Mouse (Mus musculus): Measurements from ENCODE around the gene Sh2d3c. TPM values are rescaled to one million over a fixed set of nuclear protein-coding genes. Genes with fewer than 3 reads are reported as not detected.

The Sh2d3c gene
- polyA plus RNA-seq, 1 experiment: 167 TPM

GRCm38 (mm10) chr2:32682721-32683417, 38.0 kb upstream of the Sh2d3c start:
- H3K4me1 ChIP-seq (ENCODE audit: control insufficient read depth, insufficient read depth, low read length): no peaks in the 10 kb centered on the region
- WGBS: 72% methylated on average over 14 of the region's 14 CpGs
- TF ChIP-seq POLR2A (IDR thresholded peaks at IDR 0.05; ENCODE audit: borderline replicate concordance, extremely low read depth, low read depth, low read length) (no peak), CTCF (IDR thresholded peaks at IDR 0.05; ENCODE audit: insufficient read depth, low read length) (no peak)
- DNase-seq: no peak
- no peak overlapping the region for H3K4me3 ChIP-seq (replicated peaks; ENCODE audit: extremely low read depth, low read depth, low read length)

- DNase-seq: no peak
- Histone ChIP-seq H3K4me1 (ENCODE audit: control insufficient read depth, insufficient read depth, low read length) (no peaks in the 10 kb centered on the region), H3K4me3 (replicated peaks; ENCODE audit: extremely low read depth, low read depth, low read length) (no peak overlapping the region)
- WGBS: 87% methylated on average over 10 of the region's 10 CpGs
- TF ChIP-seq CTCF (IDR thresholded peaks at IDR 0.05; ENCODE audit: insufficient read depth, low read length) (no peak), POLR2A (IDR thresholded peaks at IDR 0.05; ENCODE audit: borderline replicate concordance, extremely low read depth, low read depth, low read length) (no peak)
Observed at GRCm38 (mm10) chr2:32683701-32684100, 37.2 kb upstream of the Sh2d3c start.

DNA sequence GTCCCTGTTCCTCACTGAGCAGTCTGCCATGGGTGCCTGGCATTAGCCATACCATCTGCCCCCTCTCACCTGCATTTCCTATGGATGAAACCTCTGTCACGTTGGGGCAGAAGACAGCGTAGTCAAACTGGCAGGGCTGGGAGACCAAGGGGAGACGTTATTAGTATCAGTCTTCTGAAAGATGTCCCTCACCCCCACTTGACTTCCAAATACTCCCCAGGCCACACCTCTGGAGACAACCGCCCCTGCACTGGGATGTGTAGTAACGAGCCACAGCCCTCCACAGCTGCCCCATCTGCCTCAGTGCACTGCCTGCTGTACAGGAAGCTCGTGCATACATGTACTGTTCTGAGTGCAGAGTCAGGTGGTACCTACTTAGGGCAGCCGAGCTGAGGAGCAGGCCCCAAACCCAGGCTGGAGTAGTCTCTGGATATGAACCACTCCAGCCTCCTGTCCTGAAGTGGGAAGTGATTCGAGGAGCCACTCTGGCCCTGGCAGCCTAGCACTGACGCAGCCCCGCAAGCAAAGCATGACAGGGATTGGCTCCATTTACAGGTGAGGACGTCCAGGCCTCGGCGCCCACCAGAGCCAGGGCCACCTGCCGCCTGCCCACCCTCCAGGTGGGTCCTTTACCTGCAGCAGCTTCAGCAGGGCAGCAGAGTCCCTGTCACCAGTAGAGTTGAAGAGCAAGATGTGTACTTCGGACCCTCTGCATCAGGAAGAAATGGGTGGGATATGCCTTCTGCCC, 36.0 kb upstream of the Sh2d3c start:
- no peak overlapping the region for H3K4me3 ChIP-seq (replicated peaks; ENCODE audit: extremely low read depth, low read depth, low read length)
- 78% methylated on average over 15 of the region's 15 CpGs for WGBS
- H3K4me1 ChIP-seq (ENCODE audit: control insufficient read depth, insufficient read depth, low read length): no peaks in the 10 kb centered on the region
- no peak for DNase-seq
- TF ChIP-seq CTCF (IDR thresholded peaks at IDR 0.05; ENCODE audit: insufficient read depth, low read length) (no peak), POLR2A (IDR thresholded peaks at IDR 0.05; ENCODE audit: borderline replicate concordance, extremely low read depth, low read depth, low read length) (no peak)

GRCm38 (mm10) chr2:32685807-32686206, 35.0 kb upstream of the Sh2d3c start:
- TF ChIP-seq CTCF (IDR thresholded peaks at IDR 0.05; ENCODE audit: insufficient read depth, low read length): no peak
- no peak for TF ChIP-seq POLR2A (IDR thresholded peaks at IDR 0.05; ENCODE audit: borderline replicate concordance, extremely low read depth, low read depth, low read length)
- DNase-seq: no peak
- 82% methylated on average over 3 of the region's 3 CpGs for WGBS

DNA sequence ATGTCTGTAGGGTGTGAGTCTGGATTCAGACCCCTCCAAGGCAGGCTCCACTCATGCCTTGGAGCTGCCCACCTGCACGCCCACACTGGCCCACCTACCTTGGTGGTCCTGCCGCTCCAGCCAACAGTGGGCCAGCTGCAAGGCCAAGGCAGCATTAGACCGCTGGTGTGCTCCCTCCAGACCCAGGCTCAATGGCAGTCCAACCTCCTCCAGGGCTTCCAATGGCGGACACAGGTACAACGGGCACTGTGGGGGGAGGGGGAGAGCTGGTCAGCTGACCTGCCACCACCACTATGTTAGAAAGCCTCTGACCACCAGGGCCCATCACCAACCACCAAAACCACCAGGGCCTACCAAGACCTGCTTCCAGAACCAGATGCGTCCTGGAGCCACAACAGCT, 34.2 kb upstream of the Sh2d3c start:
- DNase-seq: no peak
- 94% methylated on average over 6 of the region's 6 CpGs for WGBS

More at GRCm38 (mm10) chr2:32685807-32686206, 35.0 kb upstream of the Sh2d3c start:
- H3K4me1 ChIP-seq (ENCODE audit: control insufficient read depth, insufficient read depth, low read length): no peaks in the 10 kb centered on the region
- no peak overlapping the region for H3K4me3 ChIP-seq (replicated peaks; ENCODE audit: extremely low read depth, low read depth, low read length)

DNA sequence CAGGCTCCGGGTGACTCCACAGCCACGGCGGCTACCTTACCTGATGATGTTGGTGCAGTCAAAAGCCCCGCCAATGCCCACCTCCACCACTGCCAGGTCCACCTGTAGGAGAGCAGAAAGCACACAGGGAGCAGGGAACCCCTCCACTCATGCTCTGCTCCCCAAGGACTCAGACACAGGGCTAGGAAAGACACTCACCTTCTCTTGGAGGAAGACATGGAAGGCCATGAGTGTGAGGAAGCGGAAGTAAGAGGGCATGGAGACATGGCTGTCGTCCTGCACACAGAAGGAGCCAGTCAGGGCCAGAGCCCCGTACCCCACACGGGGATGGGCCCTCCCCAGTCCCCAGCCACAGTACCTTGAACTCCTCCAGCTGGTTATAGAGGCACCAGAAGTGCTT, 33.3 kb upstream of the Sh2d3c start:
- no peak for TF ChIP-seq POLR2A (IDR thresholded peaks at IDR 0.05; ENCODE audit: borderline replicate concordance, extremely low read depth, low read depth, low read length)
- no peak for TF ChIP-seq CTCF (IDR thresholded peaks at IDR 0.05; ENCODE audit: insufficient read depth, low read length)
- WGBS: 95% methylated on average over 8 of the region's 8 CpGs
- Histone ChIP-seq H3K4me1 (ENCODE audit: control insufficient read depth, insufficient read depth, low read length) (no peaks in the 10 kb centered on the region), H3K4me3 (replicated peaks; ENCODE audit: extremely low read depth, low read depth, low read length) (no peak overlapping the region)
- no peak for DNase-seq

More for the DNA sequence above, 34.2 kb upstream of the Sh2d3c start:
- Histone ChIP-seq H3K4me3 (replicated peaks; ENCODE audit: extremely low read depth, low read depth, low read length) (no peak overlapping the region), H3K4me1 (ENCODE audit: control insufficient read depth, insufficient read depth, low read length) (no peaks in the 10 kb centered on the region)
- TF ChIP-seq POLR2A (IDR thresholded peaks at IDR 0.05; ENCODE audit: borderline replicate concordance, extremely low read depth, low read depth, low read length): no peak
- no peak for TF ChIP-seq CTCF (IDR thresholded peaks at IDR 0.05; ENCODE audit: insufficient read depth, low read length)

- peak; percentile 86 for DNase-seq
- WGBS: 19% methylated on average over 5 of the region's 5 CpGs
- Histone ChIP-seq H3K4me3 (replicated peaks; ENCODE audit: extremely low read depth, low read depth, low read length) (no peak overlapping the region), H3K4me1 (ENCODE audit: control insufficient read depth, insufficient read depth, low read length) (peaks cover 8% of the 10 kb centered on the region)
- peak; percentile 100 for TF ChIP-seq CTCF (IDR thresholded peaks at IDR 0.05; ENCODE audit: insufficient read depth, low read length)
- no peak for TF ChIP-seq POLR2A (IDR thresholded peaks at IDR 0.05; ENCODE audit: borderline replicate concordance, extremely low read depth, low read depth, low read length)
Observed at GRCm38 (mm10) chr2:32689420-32689819, 31.4 kb upstream of the Sh2d3c start.

DNA sequence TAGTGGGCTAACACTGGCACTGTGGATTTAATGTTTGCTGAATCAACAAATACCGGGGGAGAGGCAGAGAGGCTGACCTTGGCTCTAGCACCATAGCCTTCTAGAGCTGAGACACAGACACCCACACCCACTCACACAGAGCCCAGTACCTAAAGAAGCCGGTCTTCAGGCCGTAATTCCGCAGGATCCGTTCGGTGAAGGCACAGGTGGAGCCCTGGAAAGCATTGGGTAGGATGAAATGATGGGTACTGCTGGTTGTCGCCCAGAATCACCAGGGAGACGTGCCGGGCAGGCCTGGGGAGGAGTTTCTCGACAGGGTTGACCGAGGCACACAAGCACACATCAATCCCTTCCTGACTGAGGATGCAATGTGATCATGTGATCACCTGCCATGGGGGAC, 29.8 kb upstream of the Sh2d3c start:
- no peak for DNase-seq
- no peak for TF ChIP-seq POLR2A (IDR thresholded peaks at IDR 0.05; ENCODE audit: borderline replicate concordance, extremely low read depth, low read depth, low read length)
- TF ChIP-seq CTCF (IDR thresholded peaks at IDR 0.05; ENCODE audit: insufficient read depth, low read length): no peak
- H3K4me1 ChIP-seq (ENCODE audit: control insufficient read depth, insufficient read depth, low read length): peaks cover 8% of the 10 kb centered on the region
- H3K4me3 ChIP-seq (replicated peaks; ENCODE audit: extremely low read depth, low read depth, low read length): no peak overlapping the region
- 73% methylated on average over 11 of the region's 11 CpGs for WGBS

- no peak for DNase-seq
- whole genome bisulfite sequencing: 94% methylated on average over 14 of the region's 14 CpGs
- TF ChIP-seq CTCF (IDR thresholded peaks at IDR 0.05; ENCODE audit: insufficient read depth, low read length) (no peak), POLR2A (IDR thresholded peaks at IDR 0.05; ENCODE audit: borderline replicate concordance, extremely low read depth, low read depth, low read length) (no peak)
Observed at GRCm38 (mm10) chr2:32692496-32692895, 28.4 kb upstream of the Sh2d3c start.

More at GRCm38 (mm10) chr2:32692496-32692895, 28.4 kb upstream of the Sh2d3c start:
- Histone ChIP-seq H3K4me3 (replicated peaks; ENCODE audit: extremely low read depth, low read depth, low read length) (no peak overlapping the region), H3K4me1 (ENCODE audit: control insufficient read depth, insufficient read depth, low read length) (peaks cover 8% of the 10 kb centered on the region)

Data from lung, adult 2 months (tissue).